8 mouse cellular contexts compared by ENCODE assay signal in genomic region chr16:55933681-55934343, GRCm38 (mm10). TPM values are rescaled to one million over a fixed set of nuclear protein-coding genes. Genes with fewer than 3 reads are reported as not detected.
DNase-seq lines count a peak whose midpoint lies in the region; ATAC-seq and TF ChIP-seq lines count a peak whose summit lies in the region.

No protein-coding gene starts in this region.

- no peak for TF ChIP-seq CTCF in cortical plate, adult 2 months (IDR thresholded peaks at IDR 0.05; ENCODE audit: extremely low read depth, insufficient read depth, low read length)

- peak; percentile 59 for DNase-seq in retina, embryonic 14.5 days (ENCODE audit: low spot score)
- no peak for DNase-seq in retina, postnatal 1 day
- peak; percentile 33 to 34 for DNase-seq in gastrocnemius, postnatal 4 days (ENCODE audit: low spot score in 2 of 2)
- peak; percentile 70 for DNase-seq in naive thymus-derived CD4-positive, alpha-beta T cell, adult 2 months (ENCODE audit: low read depth)
- DNase-seq in thymus, adult 18-20 months: peak; percentile 63 to 70

- H3K4me2 ChIP-seq in kidney, embryonic 15.5 days: peak overlapping the region; percentile 90
- H3K4me2 ChIP-seq in liver, embryonic 12.5 days: peak overlapping the region; percentile 85

- peak overlapping the region; percentile 68 for H3K4me3 ChIP-seq in cortical plate, adult 2 months (ENCODE audit: insufficient read depth, low read length)
- peak overlapping the region; percentile 80 for H3K4me3 ChIP-seq in kidney, embryonic 15.5 days (replicated peaks)
- H3K4me3 ChIP-seq in liver, embryonic 12.5 days: peak overlapping the region; percentile 79

- WGBS in kidney, embryonic 15.5 days: 1% methylated on average over 32 of the region's 32 CpGs
- WGBS in liver, embryonic 12.5 days (ENCODE audit: insufficient replicate concordance): under 1% methylated on average over 32 of the region's 32 CpGs

- no peak for TF ChIP-seq POLR2A in cortical plate, adult 2 months (IDR thresholded peaks at IDR 0.05; ENCODE audit: extremely low read depth, insufficient read depth, low read length)

- no peaks in the 10 kb centered on the region for H3K4me1 ChIP-seq in cortical plate, adult 2 months (ENCODE audit: control insufficient read depth, insufficient read depth, low read length)
- peaks cover 14% of the 10 kb centered on the region; the same call in 1 of the 2 replicates for H3K4me1 ChIP-seq in kidney, embryonic 15.5 days
- peaks cover 16% of the 10 kb centered on the region for H3K4me1 ChIP-seq in liver, embryonic 12.5 days

- peak; percentile 57 for ATAC-seq in kidney, embryonic 15.5 days (replicated peaks; ENCODE audit: low FRiP score)
- ATAC-seq in liver, embryonic 12.5 days: peak; percentile 35

- peaks cover 10% of the 10 kb centered on the region; the same call in 1 of the 2 replicates for H3K36me3 ChIP-seq in kidney, embryonic 15.5 days
- 0 out of 2 replicates have a peak, but pooled peaks cover 8% of the 10 kb centered on the region for H3K36me3 ChIP-seq in liver, embryonic 12.5 days

- no peaks in the 10 kb centered on the region for H3K9me3 ChIP-seq in kidney, embryonic 15.5 days (replicated peaks)
- H3K9me3 ChIP-seq in liver, embryonic 12.5 days (replicated peaks): no peaks in the 10 kb centered on the region

- H3K27ac ChIP-seq in cortical plate, adult 2 months (ENCODE audit: insufficient read depth, low read length): peak overlapping the region; percentile 5; the same call in 1 of the 2 replicates
- H3K27ac ChIP-seq in kidney, embryonic 15.5 days: peak overlapping the region; percentile 79
- peak overlapping the region; percentile 80 for H3K27ac ChIP-seq in liver, embryonic 12.5 days

- H3K9ac ChIP-seq in kidney, embryonic 15.5 days: peak overlapping the region; percentile 75
- peak overlapping the region; percentile 80 for H3K9ac ChIP-seq in liver, embryonic 12.5 days

- H3K27me3 ChIP-seq in kidney, embryonic 15.5 days: no peaks in the 10 kb centered on the region
- no peaks in the 10 kb centered on the region for H3K27me3 ChIP-seq in liver, embryonic 12.5 days (replicated peaks)

RNA-seq across cellular contexts. Expression of gene Cep97, which starts 0.8 kb away (rescaled TPM):
- polyA plus RNA-seq in cortical plate, adult 2 months (2012; rRNA removed): 7.9 and 8.3 TPM in 2 replicates
- 1 to 10 TPM; 5.4 to 7.9 TPM for total RNA-seq in gastrocnemius, postnatal 4 days (2021)
- polyA plus RNA-seq in kidney, embryonic 15.5 days (2015; fragmentation: Nextera tagmentation; extraction: Ambion mirVana): 13.0 and 13.7 TPM in 2 replicates
- 5.7 and 6.0 TPM in 2 replicates for polyA plus RNA-seq in liver, embryonic 12.5 days (2016; fragmentation: Nextera tagmentation; extraction: Ambion mirVana)

RNA-seq across cellular contexts. Expression of gene Rpl24, which starts 32.3 kb away (rescaled TPM):
- 435 and 439 TPM in 2 replicates for polyA plus RNA-seq in cortical plate, adult 2 months (2012; rRNA removed)
- 100 to 1,000 TPM; 945 to 977 TPM for total RNA-seq in gastrocnemius, postnatal 4 days (2021)
- polyA plus RNA-seq in kidney, embryonic 15.5 days (2015; fragmentation: Nextera tagmentation; extraction: Ambion mirVana): 771 and 828 TPM in 2 replicates
- 638 and 654 TPM in 2 replicates for polyA plus RNA-seq in liver, embryonic 12.5 days (2016; fragmentation: Nextera tagmentation; extraction: Ambion mirVana)

RNA-seq across cellular contexts. Expression of gene Nxpe3, which starts 38.7 kb away (rescaled TPM):
- 7.5 and 8.0 TPM in 2 replicates for polyA plus RNA-seq in cortical plate, adult 2 months (2012; rRNA removed)
- total RNA-seq in gastrocnemius, postnatal 4 days (2021): under 1 TPM; 0.39 TPM
- polyA plus RNA-seq in kidney, embryonic 15.5 days (2015; fragmentation: Nextera tagmentation; extraction: Ambion mirVana): 1.6 and 1.9 TPM in 2 replicates
- polyA plus RNA-seq in liver, embryonic 12.5 days (2016; fragmentation: Nextera tagmentation; extraction: Ambion mirVana): 0.57 and 0.71 TPM in 2 replicates

RNA-seq across cellular contexts. Expression of gene Zbtb11, which starts 39.9 kb away (rescaled TPM):
- 25.8 and 26.7 TPM in 2 replicates for polyA plus RNA-seq in cortical plate, adult 2 months (2012; rRNA removed)
- total RNA-seq in gastrocnemius, postnatal 4 days (2021): 10 to 100 TPM in 1 of 2 experiments, 1 to 10 TPM in 1; 9.5 to 11.5 TPM
- 19.5 and 19.9 TPM in 2 replicates for polyA plus RNA-seq in kidney, embryonic 15.5 days (2015; fragmentation: Nextera tagmentation; extraction: Ambion mirVana)
- polyA plus RNA-seq in liver, embryonic 12.5 days (2016; fragmentation: Nextera tagmentation; extraction: Ambion mirVana): 17.5 and 17.6 TPM in 2 replicates

Comparison
In these comparisons a context has a peak if more than half of its experiments do, and no peak if none do; other contexts are left out.
1. H3K27ac ChIP-seq: peak in every context shown above with its lines; median percentile 80 in liver, embryonic 12.5 days; 79 in kidney, embryonic 15.5 days; 5 in cortical plate, adult 2 months.